Mouse (Mus musculus) liver, postnatal 0 days (tissue): ENCODE measurements at regions not wholly inside any gene's neighbourhood (a gene's known extent, or its start where the extent isn't known, plus 50 kb on each side); places are given as distances from the start of the nearest gene placed in this dataset.
A peak's percentile ranks its signal among the peaks of the same experiment; 100 is the strongest.

Source experiments
- ATAC-seq: fragments of 200-750 bp; cut with Nextera tagmentation; 2 replicates; pipeline ENCODE4 v1.8.0; 2017; ENCODE audit warnings: mild to moderate bottlenecking, moderate library complexity
- DNase-seq: peaks from one replicate; pipeline ENCODE4 v3.0.0-alpha.2; 2016
- H3K27ac ChIP-seq: fragments of 300-500 bp; sonication (generic); 2 replicates; pipeline ENCODE4 v1.5.1; 2014; ENCODE audit warnings: antibody characterized with exemption, moderate library complexity, mild to moderate bottlenecking, low read depth
- H3K27me3 ChIP-seq: fragments of 300-500 bp; sonication (generic); 2 replicates; pipeline ENCODE4 v1.6.1; 2014; ENCODE audit warnings: low read length, control low read depth, mixed read lengths; ENCODE audit not compliant: insufficient read depth
- H3K36me3 ChIP-seq: fragments of 300-500 bp; sonication (generic); replicated peaks from 2 replicates; pipeline ENCODE4 v1.6.1; 2014; ENCODE audit warnings: mild to moderate bottlenecking, control low read depth, low read length, moderate library complexity, mixed read lengths; ENCODE audit not compliant: insufficient read depth
- H3K4me1 ChIP-seq: fragments of 300-500 bp; sonication (generic); 2 replicates; pipeline ENCODE4 v1.6.1; 2014; ENCODE audit warnings: antibody characterized with exemption, mild to moderate bottlenecking, control low read depth; ENCODE audit not compliant: insufficient read depth
- H3K4me2 ChIP-seq: fragments of 300-500 bp; sonication (generic); 2 replicates; pipeline ENCODE4 v1.6.1; 2014; ENCODE audit warnings: low read depth, mild to moderate bottlenecking, low read length, moderate library complexity, mixed read lengths
- H3K4me3 ChIP-seq: fragments of 300-500 bp; sonication (generic); 2 replicates; pipeline ENCODE4 v1.5.1; 2014; ENCODE audit warnings: low read depth, low read length
- H3K9ac ChIP-seq: fragments of 300-500 bp; sonication (generic); replicated peaks from 2 replicates; pipeline ENCODE4 v1.6.1; 2014; ENCODE audit warnings: mild to moderate bottlenecking, moderate library complexity
- H3K9me3 ChIP-seq: fragments of 300-500 bp; sonication (generic); 2 replicates; pipeline ENCODE4 v1.6.1; 2016; ENCODE audit warnings: mild to moderate bottlenecking, control low read depth, low read length, mixed read lengths
- CTCF ChIP-seq: sonication (generic); IDR thresholded peaks from 2 replicates; pipeline ENCODE4 v1.5.1; 2016; ENCODE audit warnings: antibody characterized with exemption, low read depth
- EP300 ChIP-seq: IDR thresholded peaks from 2 replicates; pipeline ENCODE4 v1.6.1; 2016; ENCODE audit warnings: antibody characterized with exemption, low read depth, mild to moderate bottlenecking
- WGBS: fragments of 180-500 bp; shearing (Covaris S2); extraction: QIAGEN DNeasy Blood & Tissue Kit; methylation state at CpG from one replicate; pipeline ENCODE4 v1.1.7; 2014; ENCODE audit not compliant: insufficient replicate concordance; 5-methylcytosine and 5-hydroxymethylcytosine counted together

DNA sequence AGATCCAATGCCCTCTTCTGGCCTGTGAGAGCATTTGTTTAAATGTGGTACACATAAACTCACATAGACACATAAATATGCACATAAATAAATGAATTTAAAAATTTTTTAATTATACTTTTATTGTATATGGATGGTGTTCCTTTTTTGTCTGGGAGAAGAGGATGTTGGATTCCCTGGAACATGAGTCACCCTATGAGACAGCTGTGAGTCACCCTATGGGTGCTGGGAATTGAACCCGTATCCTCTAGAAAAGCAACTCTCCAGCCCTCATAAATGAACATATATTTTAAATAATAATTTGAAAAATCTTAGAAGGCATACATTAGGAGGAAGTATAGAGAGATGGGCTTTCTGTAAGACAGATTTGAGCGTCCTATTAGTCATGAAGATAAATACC, 76.1 kb upstream of the Dynlt3 start:
- Histone ChIP-seq H3K9ac (no peak overlapping the region), H3K27ac (no peak overlapping the region), H3K4me1 (no peaks in the 10 kb centered on the region), H3K9me3 (no peaks in the 10 kb centered on the region), H3K36me3 (no peaks in the 10 kb centered on the region), H3K4me3 (no peak overlapping the region), H3K4me2 (no peak overlapping the region), H3K27me3 (no peaks in the 10 kb centered on the region)
- 70% methylated on average over 2 of the region's 2 CpGs for whole genome bisulfite sequencing
- no peak for ATAC-seq
- no peak for DNase-seq
- no peak for TF ChIP-seq CTCF
- TF ChIP-seq EP300 = no peak

DNA sequence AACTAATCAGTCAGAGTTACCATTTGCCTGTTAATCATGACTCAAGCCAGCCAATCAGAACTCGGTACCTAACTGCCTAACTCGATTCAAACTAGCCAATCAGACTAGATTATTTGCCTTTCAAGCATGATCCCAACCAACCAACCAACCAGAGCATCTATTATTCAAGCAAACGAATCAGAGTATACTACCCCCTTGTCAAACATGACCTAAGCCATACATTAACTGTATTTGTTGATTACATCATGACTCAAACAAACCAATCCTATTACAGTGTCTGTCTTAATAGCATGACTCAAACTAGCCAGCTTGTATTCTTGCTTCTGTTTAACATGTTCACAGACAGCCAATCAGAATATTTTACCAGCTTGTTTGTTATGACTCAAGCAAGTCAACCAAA, 79.7 kb upstream of the Dynlt3 start:
- H3K4me3 ChIP-seq = no peak overlapping the region
- TF ChIP-seq CTCF (no peak), EP300 (no peak)
- DNase-seq (no peak), ATAC-seq (no peak)
- no peaks in the 10 kb centered on the region for H3K36me3 ChIP-seq
- H3K9me3 ChIP-seq = no peaks in the 10 kb centered on the region
- H3K4me1 ChIP-seq = no peaks in the 10 kb centered on the region
- H3K27me3 ChIP-seq = no peaks in the 10 kb centered on the region
- 73% methylated on average over 3 of the region's 3 CpGs for WGBS
- H3K9ac ChIP-seq = no peak overlapping the region
- H3K4me2 ChIP-seq = no peak overlapping the region
- no peak overlapping the region for H3K27ac ChIP-seq

DNA sequence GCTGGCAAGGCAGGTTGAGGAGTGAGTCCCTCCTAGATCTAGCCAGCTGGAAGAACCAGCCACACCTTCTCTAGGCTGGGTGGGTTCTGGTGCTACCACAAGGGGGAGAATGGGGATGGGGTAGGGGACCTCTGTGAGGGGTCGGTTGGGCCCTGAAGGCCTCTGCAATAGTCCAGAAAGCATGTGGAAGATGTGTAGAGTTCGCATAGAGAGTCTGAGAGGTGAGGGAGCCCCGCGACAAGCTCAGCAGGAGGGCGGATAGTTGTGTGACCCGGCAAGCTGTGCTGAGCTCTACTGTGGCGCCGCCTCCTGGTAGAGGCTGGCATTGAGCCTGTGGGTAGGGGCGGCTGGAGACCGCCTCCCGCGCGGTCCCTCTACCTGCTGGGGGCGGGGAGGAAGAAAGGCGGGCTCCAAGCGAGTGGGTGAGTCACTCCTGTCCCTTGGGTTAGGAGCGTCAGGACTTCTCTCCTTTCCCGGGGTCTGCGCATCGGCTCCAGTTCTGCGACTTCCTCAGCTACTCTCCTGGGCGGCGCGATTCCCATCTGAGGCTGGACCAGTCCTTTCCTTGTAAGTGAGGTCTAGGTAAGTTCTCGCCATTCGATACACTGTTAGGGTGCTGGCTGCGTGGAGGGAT, 84.6 kb upstream of the Dynlt3 start:
- peak overlapping the region; percentile 40 for H3K4me3 ChIP-seq
- ATAC-seq (peak; percentile 85), DNase-seq (peak; percentile 71)
- 15% methylated on average over 19 of the region's 27 CpGs for WGBS
- no peak overlapping the region for H3K9ac ChIP-seq
- H3K27me3 ChIP-seq = no peaks in the 10 kb centered on the region
- no peaks in the 10 kb centered on the region for H3K4me1 ChIP-seq
- TF ChIP-seq CTCF (peak; percentile 64), EP300 (no peak)
- H3K4me2 ChIP-seq = peak overlapping the region; percentile 49
- no peak overlapping the region for H3K27ac ChIP-seq
- no peaks in the 10 kb centered on the region for H3K9me3 ChIP-seq
- H3K36me3 ChIP-seq = no peaks in the 10 kb centered on the region

DNA sequence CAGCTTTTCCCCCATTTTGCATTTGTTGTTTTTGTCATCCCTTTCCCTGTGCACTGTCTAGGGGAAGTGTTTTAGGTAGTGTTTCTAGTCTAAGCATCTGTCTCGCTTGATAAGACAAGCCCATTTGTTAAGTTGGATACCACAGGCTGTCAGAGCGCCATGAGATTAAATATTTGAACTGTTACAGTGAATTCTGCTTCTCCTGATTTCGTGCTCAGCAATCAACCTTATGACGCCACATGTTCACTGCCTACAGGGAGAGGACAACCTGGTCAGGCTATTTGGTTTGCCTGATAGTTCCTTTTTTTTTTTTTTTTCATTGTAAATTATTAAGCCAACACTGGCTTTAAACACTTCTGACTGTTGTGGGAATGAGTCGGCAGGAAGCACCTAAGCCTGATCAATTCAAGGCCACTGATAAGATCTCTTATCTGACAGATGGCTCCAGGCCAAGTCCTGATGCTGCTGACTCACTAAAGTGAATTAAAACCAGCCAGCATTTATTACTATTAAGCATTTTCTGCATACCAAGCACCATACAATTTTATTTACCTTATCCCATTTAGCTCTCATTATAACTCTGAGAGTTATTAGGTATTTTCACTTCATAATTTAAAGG, 90.3 kb upstream of the Dynlt3 start:
- Histone ChIP-seq H3K27ac (peak overlapping the region; percentile 62), H3K27me3 (no peaks in the 10 kb centered on the region), H3K4me2 (peak overlapping the region; percentile 32), H3K36me3 (no peaks in the 10 kb centered on the region), H3K9me3 (no peaks in the 10 kb centered on the region), H3K9ac (no peak overlapping the region), H3K4me3 (no peak overlapping the region), H3K4me1 (no peaks in the 10 kb centered on the region)
- ATAC-seq (peak; percentile 92), DNase-seq (peak; percentile 19)
- 26% methylated on average over 5 of the region's 5 CpGs for WGBS
- peak; percentile 59 for TF ChIP-seq EP300
- no peak for TF ChIP-seq CTCF

DNA sequence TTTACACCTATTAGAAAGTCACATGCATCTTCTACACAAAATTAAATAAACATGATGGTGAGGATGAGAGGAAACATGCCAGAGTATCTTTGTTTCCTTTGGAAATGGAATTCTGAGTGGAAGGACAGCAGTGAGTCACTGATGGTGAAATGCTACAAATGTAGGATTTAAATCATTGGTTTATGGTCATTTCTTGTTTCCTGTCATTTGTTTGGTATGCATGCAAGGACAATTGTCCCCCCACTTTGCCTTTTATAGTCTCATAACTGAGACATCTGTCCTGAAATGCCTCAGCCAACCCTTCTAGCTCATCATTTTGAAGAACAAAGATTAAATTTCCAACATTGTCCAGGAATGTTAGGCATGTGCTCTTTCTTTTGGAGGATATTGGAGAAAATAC, 77.2 kb upstream of the Hypm start:
- ATAC-seq (no peak), DNase-seq (no peak)
- Histone ChIP-seq H3K4me3 (no peak overlapping the region), H3K4me2 (no peak overlapping the region), H3K36me3 (no peaks in the 10 kb centered on the region), H3K4me1 (no peaks in the 10 kb centered on the region), H3K27ac (no peak overlapping the region), H3K27me3 (no peaks in the 10 kb centered on the region), H3K9me3 (no peaks in the 10 kb centered on the region), H3K9ac (no peak overlapping the region)
- TF ChIP-seq CTCF (no peak), EP300 (no peak)

DNA sequence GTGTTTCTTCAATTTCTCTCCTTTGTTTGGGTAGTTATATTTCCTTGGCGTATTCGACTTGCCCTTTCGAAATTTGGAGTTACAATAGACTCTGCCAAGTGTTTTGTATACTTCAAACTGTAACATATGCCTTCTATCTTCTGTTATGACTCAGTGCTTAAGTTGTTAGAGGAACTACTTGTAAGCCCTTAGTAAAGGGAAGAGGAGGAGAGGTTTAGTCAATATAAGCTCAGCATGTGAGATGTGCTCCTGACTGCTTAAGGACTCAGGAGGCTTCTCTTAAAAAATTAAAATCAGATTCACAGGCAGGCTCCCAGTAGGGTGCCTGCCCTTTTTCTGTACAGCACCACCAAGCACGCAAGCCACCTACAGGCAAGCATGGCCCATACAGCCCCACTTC, 69.2 kb upstream of the Hypm start:
- TF ChIP-seq EP300 = no peak
- TF ChIP-seq CTCF = no peak
- Histone ChIP-seq H3K27ac (no peak overlapping the region), H3K9me3 (no peaks in the 10 kb centered on the region), H3K36me3 (no peaks in the 10 kb centered on the region), H3K9ac (no peak overlapping the region), H3K4me1 (no peaks in the 10 kb centered on the region), H3K27me3 (no peaks in the 10 kb centered on the region), H3K4me2 (no peak overlapping the region), H3K4me3 (no peak overlapping the region)
- 74% methylated on average over 4 of the region's 4 CpGs for WGBS
- ATAC-seq = no peak
- DNase-seq = no peak
